Mouse (Mus musculus) left cerebral cortex, adult 11 months (tissue): Measurements from ENCODE around the gene Tpk1.
"Not testable (repeated sequence)": the region's sequence is repeated elsewhere in the genome, so short reads cannot be mapped to it uniquely, and the experiment has no call there.

Experiments used
- DNase-seq: peaks from one replicate; pipeline ENCODE4 v3.0.0; 2022; ENCODE audit warnings: low spot score

The Tpk1 gene

DNA sequence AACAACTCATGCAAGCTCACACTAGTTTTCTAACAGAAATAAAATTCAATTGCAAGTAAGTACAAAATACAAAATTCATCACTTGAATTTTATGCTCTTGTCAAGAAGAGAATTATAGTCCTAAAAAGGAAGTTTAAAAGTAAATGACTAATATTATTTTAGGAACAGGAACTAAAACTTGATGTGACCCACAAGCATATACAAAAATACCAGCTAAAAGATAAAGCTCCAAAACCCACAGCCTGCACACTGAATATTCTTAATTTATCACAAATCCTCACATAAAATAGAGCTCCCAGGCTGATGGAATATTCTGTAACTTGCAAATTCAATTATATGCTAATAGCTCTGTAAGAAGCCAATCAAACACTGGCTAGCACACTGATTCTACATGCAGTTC lies 25.5 kb downstream of the Tpk1 start:
- DNase-seq = no peak

DNA sequence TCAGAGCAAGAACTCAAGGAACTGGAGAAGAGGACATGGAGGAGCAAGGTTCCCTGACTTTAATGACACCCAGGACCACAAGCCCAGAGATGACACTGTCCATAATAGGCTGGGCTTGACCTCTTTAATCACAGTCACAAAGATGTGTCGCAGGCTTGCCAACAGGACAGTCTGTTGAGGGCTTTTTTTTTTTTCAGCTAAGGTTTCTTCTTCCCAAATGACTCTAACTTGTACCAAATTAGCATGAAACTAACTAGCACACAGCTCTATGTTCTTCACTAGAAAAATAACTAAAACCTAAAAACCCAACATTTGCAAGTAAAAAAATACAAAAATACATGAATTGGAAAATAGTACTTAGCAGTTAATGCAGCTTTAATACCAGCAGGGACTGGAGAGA lies 27.2 kb downstream of the Tpk1 start:
- no peak for DNase-seq

DNA sequence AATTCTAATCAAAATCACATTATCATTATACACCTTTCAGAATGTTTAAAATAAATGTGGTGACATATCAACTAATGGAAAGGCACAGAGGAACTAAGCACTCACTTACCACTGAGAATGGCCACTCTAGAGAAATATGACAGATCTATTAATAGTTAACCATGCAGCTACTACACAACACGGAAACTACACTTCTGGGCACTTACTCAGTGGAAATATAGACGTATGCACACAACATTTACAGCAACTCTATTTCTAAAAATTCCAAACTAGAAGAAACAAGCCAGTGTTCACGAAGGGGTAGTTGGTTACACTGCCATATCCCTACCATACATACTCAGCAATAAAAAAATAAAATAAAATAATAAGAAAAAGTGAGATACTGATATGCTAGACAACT lies 28.0 kb downstream of the Tpk1 start:
- no peak for DNase-seq

DNA sequence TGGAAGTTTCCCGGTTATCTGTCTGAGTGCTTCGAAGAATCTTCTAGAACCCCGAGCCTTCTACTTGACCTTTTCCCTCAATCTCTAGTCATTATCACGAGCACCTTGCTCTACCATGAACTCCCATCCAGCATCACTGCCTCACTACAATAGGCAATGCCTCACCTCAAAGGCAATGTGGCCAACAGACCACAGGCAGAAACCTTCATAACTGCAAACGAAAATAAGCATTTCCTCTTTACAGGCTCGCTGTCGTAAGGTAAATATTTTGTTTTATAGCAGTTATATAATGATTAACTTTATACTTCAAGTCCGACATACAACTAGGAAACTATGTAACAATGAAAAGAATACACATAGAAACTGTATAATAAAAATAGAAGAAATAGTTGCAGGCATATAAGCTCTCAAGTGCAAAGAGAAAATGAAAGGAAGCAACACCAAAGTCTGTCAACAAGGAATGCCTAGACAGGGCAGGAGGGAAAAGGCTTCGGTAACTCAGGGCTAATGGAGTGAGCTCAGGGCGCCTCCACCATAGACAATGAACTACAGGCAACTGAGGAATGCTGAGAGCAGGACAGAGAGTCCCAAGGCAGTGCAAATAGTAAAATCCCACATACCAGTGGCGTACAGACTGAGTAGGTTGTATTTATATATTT lies 29.0 kb downstream of the Tpk1 start:
- no peak for DNase-seq

DNA sequence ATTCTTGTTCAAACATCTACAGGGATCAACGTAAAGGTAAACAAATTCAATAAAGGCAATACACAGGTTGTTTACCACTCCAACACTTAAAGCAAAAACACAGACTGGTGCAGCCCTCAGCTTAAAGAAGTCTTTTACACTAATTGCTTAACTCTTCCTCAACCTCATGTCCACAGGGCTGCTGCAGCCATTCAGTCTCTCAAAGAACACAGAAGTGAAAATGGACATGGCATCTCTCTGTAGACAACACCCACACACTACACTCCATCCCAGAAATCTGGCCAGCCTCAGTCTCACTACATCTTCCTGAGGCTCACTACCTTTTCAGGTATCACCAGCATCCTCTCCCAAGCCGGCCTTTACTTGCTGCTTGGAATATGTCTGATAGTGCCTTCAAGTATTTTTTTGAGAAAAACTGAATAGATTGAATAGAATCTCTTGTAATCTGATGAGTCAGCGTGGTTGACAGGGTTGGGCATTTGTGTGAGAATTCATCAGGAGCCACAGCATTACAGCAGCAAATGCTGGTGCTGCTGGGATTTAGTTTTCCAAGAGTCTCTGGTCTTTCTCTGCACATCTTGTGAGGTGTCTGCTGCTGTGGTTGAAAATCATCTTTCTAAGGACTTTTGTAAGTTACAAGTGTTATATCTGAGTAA lies 32.6 kb downstream of the Tpk1 start:
- DNase-seq = no peak

DNA sequence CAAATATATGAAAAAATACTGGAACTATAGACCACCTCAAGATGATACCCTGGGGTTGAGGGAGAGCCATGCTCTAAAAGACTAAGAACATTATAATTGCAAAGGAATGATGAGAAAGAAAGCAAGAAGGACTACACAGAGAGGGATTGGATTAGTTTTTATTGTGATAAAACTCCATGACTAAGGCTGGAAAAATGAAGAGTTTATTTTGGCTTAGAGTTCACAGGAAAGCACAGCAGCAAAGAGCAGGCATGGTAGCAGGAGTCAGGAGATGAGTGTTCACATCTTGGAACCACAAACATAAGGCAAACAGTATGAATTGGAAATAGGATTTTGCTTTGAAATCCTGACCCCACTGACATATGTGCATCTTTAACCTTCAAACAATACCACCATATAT lies 33.2 kb downstream of the Tpk1 start:
- DNase-seq = no peak

DNA sequence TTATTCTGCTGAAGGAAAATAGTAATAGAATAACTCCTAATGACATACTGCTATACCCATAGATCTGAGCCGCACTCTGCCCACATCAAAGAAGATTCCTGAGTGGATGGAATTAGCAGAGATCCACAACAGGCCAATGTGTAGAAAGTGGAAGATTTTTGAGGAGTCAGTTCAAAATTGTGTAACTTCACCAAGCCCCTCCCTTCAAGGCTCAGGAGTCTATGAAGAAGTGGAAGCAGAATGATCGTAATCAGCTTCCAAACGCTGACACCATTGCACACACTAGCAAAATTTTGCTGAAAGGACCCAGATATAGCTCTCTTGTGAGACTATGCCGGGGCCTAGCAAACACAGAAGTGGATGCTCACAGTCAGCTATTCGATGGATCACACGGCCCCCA lies 42.6 kb downstream of the Tpk1 start:
- DNase-seq = not testable (repeated sequence)

DNA sequence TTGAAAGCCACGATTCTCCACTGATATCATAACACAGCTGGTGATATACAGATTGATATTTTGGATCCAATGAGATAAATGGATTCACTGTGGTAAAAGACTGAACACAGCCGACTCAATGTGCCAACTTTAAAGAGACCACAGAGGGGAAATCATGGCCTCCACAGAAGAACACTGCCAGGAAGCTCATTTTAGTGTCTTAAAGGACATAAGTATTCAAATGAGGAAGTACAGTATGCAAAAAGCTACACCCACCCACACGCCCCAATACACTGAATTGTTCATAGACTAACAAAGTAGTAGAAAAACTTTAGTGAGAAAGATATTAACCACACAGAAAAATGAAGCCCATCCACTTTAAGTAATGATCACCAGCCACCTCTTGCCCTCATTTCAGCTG lies 46.8 kb downstream of the Tpk1 start:
- DNase-seq = no peak

DNA sequence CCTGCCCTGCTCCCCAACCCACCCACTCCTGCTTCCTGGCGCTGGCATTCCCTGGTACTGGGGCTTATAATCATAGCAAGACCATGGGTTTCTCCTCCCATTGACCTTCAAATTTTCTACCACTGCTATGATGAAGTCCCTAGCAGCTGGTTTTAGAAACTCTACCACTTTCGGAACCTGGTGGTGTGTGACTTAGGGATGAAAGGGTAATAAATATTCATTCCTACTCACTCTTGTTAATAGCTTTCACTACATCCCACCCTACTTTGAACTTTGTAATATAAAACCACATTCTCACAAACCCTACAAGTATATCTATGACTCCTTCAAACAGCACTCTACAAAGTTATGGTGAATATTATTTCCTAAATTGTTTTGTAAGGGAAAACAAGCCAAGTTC lies 54.3 kb downstream of the Tpk1 start:
- no peak for DNase-seq

DNA sequence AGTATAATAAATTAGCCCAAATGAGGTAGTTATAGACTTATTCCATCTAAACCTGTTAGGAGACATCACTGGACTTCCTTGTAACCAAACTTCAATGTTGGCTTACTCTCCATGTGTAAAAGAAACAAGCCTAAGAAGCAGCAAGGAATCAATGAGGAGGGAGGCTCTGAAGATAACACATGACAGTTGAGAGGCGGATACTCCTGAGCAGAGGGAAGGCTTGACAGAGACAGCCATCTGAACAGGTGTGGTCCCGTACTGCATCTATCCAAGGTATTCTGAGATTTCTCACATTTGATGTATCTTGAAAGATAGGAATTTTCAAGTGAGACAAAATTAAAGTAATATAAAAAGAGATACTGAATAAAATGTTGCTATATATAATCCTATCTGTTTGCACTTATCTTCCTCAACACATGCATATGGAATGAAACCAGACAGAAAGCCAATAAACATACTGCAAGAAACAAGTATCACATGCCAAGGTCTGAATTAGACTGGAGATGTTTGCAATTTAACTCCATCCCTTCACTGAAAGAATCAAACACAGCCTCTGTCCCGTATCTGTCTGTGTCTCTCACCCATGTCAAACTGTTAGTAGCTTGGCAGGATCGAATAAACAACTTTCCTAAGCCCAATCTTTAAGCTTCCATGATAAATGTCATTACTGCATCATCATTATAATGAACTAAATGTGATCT lies 75.1 kb downstream of the Tpk1 start:
- no peak for DNase-seq

DNA sequence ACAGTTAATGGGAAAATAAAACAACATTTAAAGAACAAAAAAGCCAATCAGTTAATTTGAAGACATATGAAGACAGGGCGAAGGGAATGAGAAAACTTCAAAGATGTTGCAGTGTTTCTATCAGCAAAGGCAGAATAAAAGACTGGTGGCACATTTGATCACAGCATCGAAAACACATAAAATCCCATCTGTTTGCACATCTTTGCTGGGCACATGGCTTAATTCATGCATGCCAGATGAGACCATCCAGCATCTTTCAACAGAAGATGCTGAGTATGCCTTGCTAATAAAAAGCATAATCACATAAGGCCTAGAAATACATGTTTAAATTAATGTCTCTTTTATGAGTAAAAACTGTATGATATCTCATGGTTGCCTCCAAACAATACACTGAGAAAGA lies 80.8 kb downstream of the Tpk1 start:
- DNase-seq = no peak

DNA sequence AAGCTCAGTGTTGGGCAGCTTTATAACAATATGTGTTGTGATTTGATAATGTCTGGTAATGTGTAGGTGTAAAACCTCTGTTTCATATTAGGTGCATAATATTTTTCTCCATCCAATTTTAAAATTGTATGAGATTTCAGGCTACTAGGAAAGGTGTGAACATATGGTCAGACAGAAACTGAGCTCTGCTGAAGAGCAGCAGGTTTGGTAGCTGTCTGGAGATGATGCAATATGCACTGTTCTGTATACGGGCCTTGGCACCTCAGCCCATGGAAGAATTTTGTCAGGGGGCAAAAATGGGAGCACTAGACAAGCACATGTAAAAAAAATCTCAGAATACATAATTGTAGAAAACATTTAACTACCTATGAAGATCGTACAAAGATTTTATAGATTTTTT lies 84.3 kb downstream of the Tpk1 start:
- no peak for DNase-seq

DNA sequence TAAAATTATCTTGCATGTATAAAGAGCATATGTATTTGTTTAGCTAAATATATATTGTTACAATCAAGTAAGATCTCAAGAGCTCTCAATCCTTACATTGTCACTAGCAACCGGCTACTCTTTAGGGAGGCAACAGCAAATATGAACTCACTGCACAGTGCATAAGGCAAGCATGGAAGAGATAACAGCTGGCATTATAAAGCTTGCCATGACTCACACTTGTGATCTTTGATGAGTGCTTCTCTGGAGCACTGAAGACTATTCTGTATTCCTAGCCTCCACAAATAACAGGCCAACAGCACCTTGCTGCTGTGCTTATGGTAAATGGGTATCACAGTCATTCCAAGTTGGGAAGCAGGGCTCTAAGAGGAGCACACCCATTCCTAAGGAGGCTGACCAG lies 98.2 kb downstream of the Tpk1 start:
- DNase-seq = no peak

DNA sequence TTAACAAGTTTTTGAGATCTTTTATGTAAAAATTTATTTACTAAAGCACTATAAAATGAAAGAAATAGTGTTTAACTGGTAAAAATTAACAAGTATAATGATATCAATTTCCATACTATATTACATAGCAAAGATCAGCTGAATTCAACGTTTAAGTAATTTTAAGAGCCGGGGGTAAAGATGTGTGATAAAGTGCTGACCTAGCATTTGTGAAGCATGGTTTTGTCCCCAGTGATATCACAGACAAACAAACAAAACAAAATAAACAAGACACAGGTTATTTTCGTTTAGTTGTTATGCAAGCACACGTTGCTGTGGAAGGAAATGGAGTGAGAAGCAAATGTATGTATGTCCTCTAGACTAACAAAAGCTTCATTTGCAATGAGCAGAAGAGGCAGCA lies 103.6 kb downstream of the Tpk1 start:
- no peak for DNase-seq

DNA sequence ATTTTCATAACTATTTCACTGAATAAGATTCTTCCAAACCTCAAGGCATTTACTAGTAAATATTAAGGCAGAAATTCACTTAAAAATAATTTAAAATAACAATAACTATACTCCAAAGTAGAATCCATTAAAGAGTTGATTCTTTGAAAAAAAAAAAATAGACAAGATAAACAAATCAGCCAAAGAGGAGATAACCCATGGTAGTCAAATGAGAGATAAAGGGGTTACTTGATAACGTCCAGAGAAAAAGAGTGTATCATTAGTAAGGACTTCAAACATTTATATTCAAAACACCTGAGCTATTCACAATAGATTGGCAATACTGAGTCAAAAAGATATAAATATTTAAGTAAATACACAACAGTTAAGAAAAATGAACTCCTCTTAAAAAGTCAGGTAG lies 114.7 kb downstream of the Tpk1 start:
- no peak for DNase-seq

DNA sequence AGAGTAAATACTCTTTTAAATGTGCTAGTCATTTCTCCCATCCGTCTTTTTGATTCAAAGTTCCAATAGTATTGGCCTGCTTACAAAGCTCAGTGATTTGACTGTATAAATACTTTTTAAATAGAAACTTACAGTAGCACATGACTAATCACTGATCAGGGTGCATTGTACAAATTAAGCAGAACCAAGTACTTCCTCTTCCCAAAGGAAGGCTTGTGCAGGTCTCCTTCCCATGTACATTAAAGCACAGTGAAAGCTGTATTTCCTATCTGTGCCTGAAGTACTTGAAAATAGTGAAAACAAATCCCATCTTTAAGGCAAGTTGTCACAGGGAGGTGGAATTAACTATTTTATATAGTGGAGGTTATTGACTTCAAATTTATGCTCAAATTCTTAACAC lies 119.5 kb downstream of the Tpk1 start:
- no peak for DNase-seq

DNA sequence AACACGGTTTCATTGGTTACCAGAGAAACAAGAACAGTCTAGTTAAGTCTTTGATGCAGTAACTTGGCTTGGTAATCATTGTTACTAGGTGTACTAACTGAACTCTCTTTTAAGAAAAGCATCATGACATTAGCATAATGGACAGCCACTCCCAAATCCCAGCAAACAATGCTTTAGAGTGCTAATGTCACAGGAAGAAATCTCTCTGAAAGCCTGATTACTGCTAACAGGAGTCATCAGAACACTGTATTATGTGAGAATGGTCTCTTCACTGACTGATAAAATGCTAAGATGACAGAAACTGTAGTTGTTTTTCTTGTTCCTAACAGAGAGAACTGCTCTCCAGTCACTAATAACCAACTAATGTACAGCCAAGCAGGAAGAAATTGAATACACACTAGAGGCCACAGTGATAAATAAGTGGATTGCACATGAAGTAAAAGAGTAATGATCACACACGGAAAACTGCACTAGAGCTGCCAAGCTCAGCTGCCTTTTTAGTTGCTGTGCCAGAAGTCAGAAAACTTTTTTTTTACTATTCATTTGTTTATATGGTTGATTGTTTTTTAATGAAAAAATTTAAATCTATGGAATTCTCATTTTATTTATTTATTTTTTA lies 128.7 kb downstream of the Tpk1 start:
- no peak for DNase-seq

DNA sequence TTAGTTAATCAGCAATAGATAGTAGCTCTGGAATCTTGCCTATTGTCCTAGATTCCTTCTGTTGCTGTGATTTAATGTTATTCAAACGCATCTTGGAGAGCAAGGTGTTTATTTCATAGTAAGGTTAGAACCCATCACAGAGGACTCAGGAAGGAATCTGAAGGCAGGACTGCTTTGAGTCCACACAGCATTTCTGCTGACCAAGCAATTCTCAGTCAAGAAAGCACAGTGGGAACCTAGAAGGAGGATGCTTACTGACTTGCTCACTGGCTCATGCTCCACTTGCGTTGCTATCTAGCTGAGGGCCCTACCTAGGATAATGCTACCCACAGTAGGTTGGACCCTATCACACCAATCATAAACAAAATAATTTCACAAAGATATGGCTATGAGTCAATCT lies 130.6 kb downstream of the Tpk1 start:
- DNase-seq = no peak

DNA sequence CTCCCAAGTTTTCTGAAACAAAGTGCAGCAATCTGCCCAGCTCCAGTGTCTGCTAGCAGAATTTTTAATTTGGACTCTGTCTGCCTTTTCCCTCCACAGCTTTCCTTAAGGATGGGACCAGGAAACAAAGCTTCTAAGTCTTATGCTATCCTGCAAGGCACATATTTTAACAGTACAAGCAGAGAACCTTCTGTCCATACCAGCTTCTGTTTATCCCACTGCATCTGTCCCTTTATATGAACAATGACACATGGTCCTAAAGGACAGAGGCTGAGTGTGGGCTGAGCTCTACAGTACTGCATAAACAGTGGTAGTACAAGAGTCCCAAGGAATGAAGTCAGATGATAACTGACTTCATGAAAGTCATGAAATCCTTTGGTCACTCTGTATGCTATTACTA lies 132.8 kb downstream of the Tpk1 start:
- no peak for DNase-seq

DNA sequence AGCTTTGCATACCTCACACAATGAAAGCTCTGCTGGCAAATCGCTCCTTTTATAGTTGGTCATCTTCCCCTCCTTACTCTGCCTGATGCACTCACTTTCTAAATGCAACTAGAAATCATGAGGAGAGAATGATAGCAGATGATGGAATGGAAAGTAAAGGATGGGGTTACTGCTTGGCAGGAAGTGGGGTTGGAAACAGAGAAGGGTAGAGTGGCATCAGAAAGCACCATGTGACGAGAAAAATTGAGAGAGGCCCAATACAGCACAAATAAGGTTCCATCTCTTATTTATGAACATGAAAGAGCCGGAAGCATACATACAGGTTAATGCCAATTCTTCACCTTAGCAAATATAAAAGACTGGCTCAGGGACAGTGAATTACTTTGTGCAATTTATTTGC lies 133.3 kb downstream of the Tpk1 start:
- no peak for DNase-seq

DNA sequence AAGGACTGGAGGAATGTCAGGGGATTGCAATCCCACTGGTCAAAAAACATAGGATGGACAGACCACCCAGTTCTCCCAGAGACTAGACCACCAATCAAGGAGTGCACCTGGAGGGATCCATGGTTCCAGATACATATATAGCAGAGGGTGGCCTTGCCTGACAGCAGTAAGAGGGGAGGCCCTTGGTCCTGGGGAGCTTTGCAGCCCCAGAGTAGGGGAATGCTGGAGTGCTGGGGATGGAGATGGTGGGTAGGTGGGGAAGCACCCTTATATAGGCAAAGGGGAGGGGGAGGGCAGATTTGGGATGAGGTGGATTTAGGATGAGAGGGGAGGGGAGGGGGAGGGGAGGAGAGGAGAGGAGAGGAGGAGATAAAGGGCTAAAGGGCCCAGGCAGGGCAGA lies 134.1 kb downstream of the Tpk1 start:
- DNase-seq = no peak

DNA sequence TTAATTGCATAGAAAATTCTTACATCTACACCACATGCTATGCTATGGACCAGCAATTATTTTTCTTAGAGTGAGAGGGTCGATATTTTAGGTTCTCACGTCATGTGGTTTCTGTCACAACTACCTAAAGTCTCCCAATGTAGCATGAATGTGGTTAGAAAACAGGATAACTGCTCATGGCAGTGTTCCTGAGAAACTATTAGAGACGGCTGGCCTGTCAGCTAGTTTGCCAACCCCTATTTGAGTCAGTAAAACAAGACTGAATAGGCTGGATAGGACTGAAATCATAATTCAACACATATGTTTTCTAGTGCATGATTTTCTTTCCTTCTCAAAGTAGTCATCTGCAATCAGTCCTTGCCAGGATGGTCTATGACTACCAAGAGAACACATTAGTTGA lies 137.1 kb downstream of the Tpk1 start:
- no peak for DNase-seq

DNA sequence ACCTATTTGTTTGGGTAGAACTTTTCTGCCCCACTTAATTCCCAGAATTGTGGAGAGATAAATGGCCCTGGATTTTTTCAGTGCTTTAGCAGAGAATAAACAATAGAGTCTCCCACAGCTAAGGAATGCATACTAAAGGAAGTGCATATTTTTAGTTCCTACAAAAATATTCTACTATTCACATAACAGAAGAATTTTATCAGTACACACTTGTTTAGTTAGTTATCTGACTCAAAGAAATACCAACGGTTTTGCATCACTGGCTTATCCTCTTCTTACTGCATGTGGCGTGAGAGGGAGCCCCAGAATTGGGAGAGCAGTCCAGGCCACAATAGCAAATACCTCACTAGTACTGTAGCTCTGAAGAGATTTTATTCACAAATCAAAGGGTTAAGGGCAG lies 141.1 kb downstream of the Tpk1 start:
- no peak for DNase-seq
